Mouse (Mus musculus): ENCODE measurements around the gene Nr1i3. TPM values are rescaled to one million over a fixed set of nuclear protein-coding genes. Genes with fewer than 3 reads are reported as not detected.

Gene Nr1i3
- polyA plus RNA-seq, 1 experiment from 2014 or later = 0.25 TPM

DNA sequence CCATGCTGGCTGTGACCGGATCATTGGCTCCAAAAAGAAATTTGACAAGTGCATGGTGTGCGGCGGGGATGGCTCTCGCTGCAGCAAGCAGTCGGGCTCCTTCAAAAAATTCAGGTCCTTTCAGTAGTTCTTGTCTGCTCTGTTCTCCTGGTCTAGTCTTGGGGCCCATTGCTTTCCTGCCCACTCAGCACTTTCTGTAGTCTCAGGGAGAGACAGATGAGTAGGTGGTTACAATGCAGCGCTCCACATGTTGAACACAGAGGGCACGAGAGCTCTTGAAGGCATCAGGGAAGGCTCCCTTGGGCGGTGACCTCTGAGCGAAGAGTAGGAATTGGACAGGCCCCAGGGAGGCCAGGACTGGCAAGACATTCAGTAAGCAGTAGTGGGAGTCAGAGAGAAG is 44.0 kb downstream of the Nr1i3 start:
- ATAC-seq (ENCODE audit: low FRiP score, low TSS enrichment) = no peak
- Histone ChIP-seq H3K27ac (replicated peaks) (no peak overlapping the region), H3K4me1 (replicated peaks; ENCODE audit: control insufficient read depth, insufficient read depth) (0 out of 2 replicates have a peak, but pooled peaks cover 3% of the 10 kb centered on the region), H3K9me3 (ENCODE audit: control insufficient read depth, low read length) (no peaks in the 10 kb centered on the region), H3K9ac (ENCODE audit: low read length) (no peak overlapping the region), H3K27me3 (ENCODE audit: control insufficient read depth, insufficient read depth, low read length) (no peaks in the 10 kb centered on the region), H3K4me3 (ENCODE audit: low read depth, low read length) (no peak overlapping the region), H3K4me2 (replicated peaks; ENCODE audit: low read depth) (no peak overlapping the region), H3K36me3 (ENCODE audit: control insufficient read depth, insufficient read depth, low read length) (0 out of 2 replicates have a peak, but pooled peaks cover 3% of the 10 kb centered on the region)
- no peak for DNase-seq (ENCODE audit: low spot score)
- 81% methylated on average over 9 of the region's 9 CpGs for WGBS
- TF ChIP-seq EP300 (optimal IDR thresholded peaks at IDR 0.05) (no peak), CTCF (IDR thresholded peaks at IDR 0.05; ENCODE audit: low read depth) (no peak)

GRCm38 (mm10) chr1:171258921-171259320 is 45.2 kb downstream of the Nr1i3 start:
- no peak for TF ChIP-seq CTCF (IDR thresholded peaks at IDR 0.05; ENCODE audit: low read depth)
- no peak for TF ChIP-seq EP300 (optimal IDR thresholded peaks at IDR 0.05)
- Histone ChIP-seq H3K27ac (replicated peaks) (no peak overlapping the region), H3K9ac (ENCODE audit: low read length) (no peak overlapping the region), H3K9me3 (ENCODE audit: control insufficient read depth, low read length) (no peaks in the 10 kb centered on the region), H3K4me2 (replicated peaks; ENCODE audit: low read depth) (no peak overlapping the region), H3K36me3 (ENCODE audit: control insufficient read depth, insufficient read depth, low read length) (0 out of 2 replicates have a peak, but pooled peaks cover 3% of the 10 kb centered on the region), H3K4me1 (replicated peaks; ENCODE audit: control insufficient read depth, insufficient read depth) (0 out of 2 replicates have a peak, but pooled peaks cover 3% of the 10 kb centered on the region), H3K27me3 (ENCODE audit: control insufficient read depth, insufficient read depth, low read length) (no peaks in the 10 kb centered on the region), H3K4me3 (ENCODE audit: low read depth, low read length) (no peak overlapping the region)
- DNase-seq (ENCODE audit: low spot score) (no peak), ATAC-seq (ENCODE audit: low FRiP score, low TSS enrichment) (no peak)
- WGBS = 67% methylated on average over 17 of the region's 17 CpGs

GRCm38 (mm10) chr1:171260316-171260715 is 46.5 kb downstream of the Nr1i3 start:
- no peak overlapping the region for H3K4me2 ChIP-seq (replicated peaks; ENCODE audit: low read depth)
- TF ChIP-seq EP300 (optimal IDR thresholded peaks at IDR 0.05) = no peak
- TF ChIP-seq CTCF (IDR thresholded peaks at IDR 0.05; ENCODE audit: low read depth) = no peak
- ATAC-seq (ENCODE audit: low FRiP score, low TSS enrichment) (no peak), DNase-seq (ENCODE audit: low spot score) (no peak)
- no peak overlapping the region for H3K9ac ChIP-seq (ENCODE audit: low read length)
- H3K9me3 ChIP-seq (ENCODE audit: control insufficient read depth, low read length) = no peaks in the 10 kb centered on the region
- no peaks in the 10 kb centered on the region for H3K36me3 ChIP-seq (ENCODE audit: control insufficient read depth, insufficient read depth, low read length)
- 0 out of 2 replicates have a peak, but pooled peaks cover 3% of the 10 kb centered on the region for H3K4me1 ChIP-seq (replicated peaks; ENCODE audit: control insufficient read depth, insufficient read depth)
- WGBS = 59% methylated on average over 3 of the region's 3 CpGs
- 0 out of 2 replicates have a peak overlapping the region, but pooled peaks have one; percentile 18 for H3K27ac ChIP-seq (replicated peaks)
- H3K4me3 ChIP-seq (ENCODE audit: low read depth, low read length) = no peak overlapping the region
- no peaks in the 10 kb centered on the region for H3K27me3 ChIP-seq (ENCODE audit: control insufficient read depth, insufficient read depth, low read length)

- H3K9ac ChIP-seq (ENCODE audit: low read length) = 0 out of 2 replicates have a peak overlapping the region, but pooled peaks have one; percentile 31
- DNase-seq (ENCODE audit: low spot score) (peak; percentile 62), ATAC-seq (ENCODE audit: low FRiP score, low TSS enrichment) (peak; percentile 63)
- H3K9me3 ChIP-seq (ENCODE audit: control insufficient read depth, low read length) = no peaks in the 10 kb centered on the region
- peak overlapping the region; percentile 91 for H3K27ac ChIP-seq (replicated peaks)
- H3K36me3 ChIP-seq (ENCODE audit: control insufficient read depth, insufficient read depth, low read length) = no peaks in the 10 kb centered on the region
- H3K4me3 ChIP-seq (ENCODE audit: low read depth, low read length) = no peak overlapping the region; the same call in 1 of the 2 replicates
- 0 out of 2 replicates have a peak, but pooled peaks cover 3% of the 10 kb centered on the region for H3K4me1 ChIP-seq (replicated peaks; ENCODE audit: control insufficient read depth, insufficient read depth)
- 0% methylated on average over 8 of the region's 8 CpGs for WGBS
- TF ChIP-seq EP300 (optimal IDR thresholded peaks at IDR 0.05) (no peak), CTCF (IDR thresholded peaks at IDR 0.05; ENCODE audit: low read depth) (no peak)
- peak overlapping the region; percentile 40 for H3K4me2 ChIP-seq (replicated peaks; ENCODE audit: low read depth)
- no peaks in the 10 kb centered on the region for H3K27me3 ChIP-seq (ENCODE audit: control insufficient read depth, insufficient read depth, low read length)
Observed at GRCm38 (mm10) chr1:171262594-171263130, 48.9 kb downstream of the Nr1i3 start.

DNA sequence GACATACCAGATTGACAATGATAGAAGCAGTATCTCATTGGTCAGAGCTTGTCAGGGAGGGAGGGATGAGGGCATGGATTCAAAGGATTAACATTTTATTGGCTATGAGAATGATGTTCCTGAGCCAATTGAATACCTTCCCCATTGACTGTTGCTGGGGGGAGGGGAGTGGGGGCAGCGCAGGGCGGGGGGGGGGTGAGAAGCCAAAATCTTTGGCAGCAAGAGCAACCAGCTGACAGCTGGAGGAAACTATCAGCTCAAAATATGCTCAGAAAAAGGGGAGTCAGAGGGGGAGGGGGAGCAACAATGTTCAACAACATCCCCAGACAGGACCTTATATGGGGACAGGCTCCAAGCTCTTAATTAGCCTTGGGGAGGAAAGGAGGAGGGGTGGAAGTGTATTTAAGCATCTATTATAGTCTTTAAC is 49.4 kb downstream of the Nr1i3 start:
- no peak overlapping the region for H3K9ac ChIP-seq (ENCODE audit: low read length)
- H3K4me1 ChIP-seq (replicated peaks; ENCODE audit: control insufficient read depth, insufficient read depth) = 0 out of 2 replicates have a peak, but pooled peaks cover 3% of the 10 kb centered on the region
- peak overlapping the region; percentile 84 for H3K27ac ChIP-seq (replicated peaks)
- peak overlapping the region; percentile 40; the same call in 1 of the 2 replicates for H3K4me2 ChIP-seq (replicated peaks; ENCODE audit: low read depth)
- no peaks in the 10 kb centered on the region for H3K36me3 ChIP-seq (ENCODE audit: control insufficient read depth, insufficient read depth, low read length)
- no peaks in the 10 kb centered on the region for H3K9me3 ChIP-seq (ENCODE audit: control insufficient read depth, low read length)
- H3K27me3 ChIP-seq (ENCODE audit: control insufficient read depth, insufficient read depth, low read length) = no peaks in the 10 kb centered on the region
- DNase-seq (ENCODE audit: low spot score) (peak; percentile 55), ATAC-seq (ENCODE audit: low FRiP score, low TSS enrichment) (peak; percentile 82; the same call in 1 of the 2 replicates)
- 0% methylated on average over 2 of the region's 2 CpGs for WGBS
- no peak for TF ChIP-seq CTCF (IDR thresholded peaks at IDR 0.05; ENCODE audit: low read depth)
- TF ChIP-seq EP300 (optimal IDR thresholded peaks at IDR 0.05) = no peak
- H3K4me3 ChIP-seq (ENCODE audit: low read depth, low read length) = no peak overlapping the region

Data from stomach, postnatal 0 days (tissue).